ENCODE assay signal across 8 mouse cellular contexts in genomic region chr8:70720739-70721138, GRCm38 (mm10). TPM values are rescaled to one million over a fixed set of nuclear protein-coding genes. Genes with fewer than 3 reads are reported as not detected.
DNase-seq lines count a peak whose midpoint lies in the region; ATAC-seq and TF ChIP-seq lines count a peak whose summit lies in the region.

No protein-coding gene starts in this region.

- H3K27me3 ChIP-seq in testis, adult 2 months (ENCODE audit: control insufficient read depth, insufficient read depth, low read length), result no peaks in the 10 kb centered on the region
- H3K27me3 ChIP-seq in forebrain, postnatal 0 days (ENCODE audit: insufficient read depth, low read length), result 0 out of 2 replicates have a peak, but pooled peaks cover 4% of the 10 kb centered on the region
- no peaks in the 10 kb centered on the region; the same call in 1 of the 2 replicates for H3K27me3 ChIP-seq in liver, embryonic 14.5 days (ENCODE audit: control insufficient read depth, insufficient read depth, low read length)
- H3K27me3 ChIP-seq in neural tube, embryonic 15.5 days (replicated peaks), result peaks cover 2% of the 10 kb centered on the region; the same call in 1 of the 2 replicates

- 7% methylated on average over 3 of the region's 3 CpGs for WGBS in forebrain, postnatal 0 days
- 5% methylated on average over 3 of the region's 3 CpGs for WGBS in liver, embryonic 14.5 days (ENCODE audit: insufficient replicate concordance)
- 6% methylated on average over 3 of the region's 3 CpGs for WGBS in neural tube, embryonic 15.5 days

- DNase-seq in testis, postnatal 14 days (ENCODE audit: low spot score), result no peak
- peak; percentile 85 for DNase-seq in cerebellum, adult 8-10 months
- DNase-seq in forebrain, postnatal 0 days, result peak; percentile 89
- peak; percentile 72 to 91 for DNase-seq in kidney, adult 8-10 months
- DNase-seq in liver, embryonic 14.5 days (ENCODE audit: low read depth in 3 of 3, low spot score in 3 of 3), result peak; percentile 57 to 62 (median 62)
- DNase-seq in thymus, postnatal 10 days (ENCODE audit: low spot score in 2 of 2), result peak; percentile 51 to 79

- H3K9ac ChIP-seq in forebrain, postnatal 0 days, result no peak overlapping the region
- no peak overlapping the region for H3K9ac ChIP-seq in liver, embryonic 14.5 days (replicated peaks)
- no peak overlapping the region for H3K9ac ChIP-seq in neural tube, embryonic 15.5 days (replicated peaks)

- peak; percentile 87; the same call in 1 of the 2 replicates for TF ChIP-seq CTCF in testis, adult 2 months (IDR thresholded peaks at IDR 0.05; ENCODE audit: control insufficient read depth, insufficient read depth, insufficient replicate concordance, low read depth, low read length)
- peak; percentile 97 for TF ChIP-seq CTCF in forebrain, postnatal 0 days (IDR thresholded peaks at IDR 0.05; ENCODE audit: low read depth)
- peak; percentile 97 for TF ChIP-seq CTCF in liver, embryonic 14.5 days (IDR thresholded peaks at IDR 0.05; ENCODE audit: low read depth)

- H3K4me3 ChIP-seq in testis, adult 2 months (ENCODE audit: control insufficient read depth, low read depth, low read length), result no peak overlapping the region
- no peak overlapping the region for H3K4me3 ChIP-seq in forebrain, postnatal 0 days (ENCODE audit: low read depth, low read length)
- H3K4me3 ChIP-seq in liver, embryonic 14.5 days (ENCODE audit: insufficient read depth in 1 of 2, low read depth in 2 of 2, low read length in 2 of 2), result no peak overlapping the region
- H3K4me3 ChIP-seq in neural tube, embryonic 15.5 days (replicated peaks), result no peak overlapping the region

- peak; percentile 79 for ATAC-seq in forebrain, postnatal 0 days
- ATAC-seq in liver, embryonic 14.5 days (ENCODE audit: insufficient read depth), result no peak
- peak; percentile 56; the same call in 1 of the 2 replicates for ATAC-seq in neural tube, embryonic 15.5 days (ENCODE audit: low FRiP score)

- no peak overlapping the region for H3K27ac ChIP-seq in testis, adult 2 months (ENCODE audit: control insufficient read depth, insufficient read depth, low read depth, low read length)
- no peak overlapping the region for H3K27ac ChIP-seq in forebrain, postnatal 0 days (ENCODE audit: low read depth, low read length)
- H3K27ac ChIP-seq in liver, embryonic 14.5 days, result no peak overlapping the region
- no peak overlapping the region for H3K27ac ChIP-seq in neural tube, embryonic 15.5 days (replicated peaks)

- H3K9me3 ChIP-seq in forebrain, postnatal 0 days (ENCODE audit: low read length), result no peaks in the 10 kb centered on the region
- H3K9me3 ChIP-seq in liver, embryonic 14.5 days (ENCODE audit: control insufficient read depth, low read length), result no peaks in the 10 kb centered on the region
- no peaks in the 10 kb centered on the region for H3K9me3 ChIP-seq in neural tube, embryonic 15.5 days (replicated peaks)

- H3K4me1 ChIP-seq in testis, adult 2 months (ENCODE audit: control insufficient read depth, insufficient read depth, low read length), result no peaks in the 10 kb centered on the region; the same call in 1 of the 2 replicates
- H3K4me1 ChIP-seq in forebrain, postnatal 0 days (ENCODE audit: insufficient read depth), result no peaks in the 10 kb centered on the region
- no peaks in the 10 kb centered on the region for H3K4me1 ChIP-seq in liver, embryonic 14.5 days (replicated peaks; ENCODE audit: control insufficient read depth in 2 of 2, insufficient read depth in 2 of 2, low read length in 1 of 2)
- no peaks in the 10 kb centered on the region for H3K4me1 ChIP-seq in neural tube, embryonic 15.5 days

- TF ChIP-seq EP300 in liver, embryonic 14.5 days (IDR thresholded peaks at IDR 0.05; ENCODE audit: low read depth), result no peak

- no peak for TF ChIP-seq POLR2A in testis, adult 2 months (IDR thresholded peaks at IDR 0.05; ENCODE audit: control insufficient read depth, low read depth, low read length)

- H3K4me2 ChIP-seq in forebrain, postnatal 0 days (ENCODE audit: low read depth), result no peak overlapping the region
- H3K4me2 ChIP-seq in liver, embryonic 14.5 days (ENCODE audit: low read depth), result no peak overlapping the region
- H3K4me2 ChIP-seq in neural tube, embryonic 15.5 days, result no peak overlapping the region

- no peaks in the 10 kb centered on the region for H3K36me3 ChIP-seq in testis, adult 2 months (ENCODE audit: control insufficient read depth, insufficient read depth, low read length)
- H3K36me3 ChIP-seq in forebrain, postnatal 0 days (ENCODE audit: insufficient read depth), result no peaks in the 10 kb centered on the region
- no peaks in the 10 kb centered on the region for H3K36me3 ChIP-seq in liver, embryonic 14.5 days (replicated peaks; ENCODE audit: control insufficient read depth, insufficient read depth, low read depth)
- no peaks in the 10 kb centered on the region for H3K36me3 ChIP-seq in neural tube, embryonic 15.5 days

RNA-seq across cellular contexts. Expression of gene Gm3336, which starts 2.4 kb away (rescaled TPM):
- 0.86 and 0.91 TPM in 2 replicates for polyA plus RNA-seq in testis, adult 2 months (2012; rRNA removed)
- total RNA-seq in forebrain, postnatal 0 days (2014; rRNA removed), result not detected in 2 replicates
- polyA plus RNA-seq in forebrain, postnatal 0 days (2015; fragmentation: Nextera tagmentation; extraction: Ambion mirVana), result not detected in 2 replicates
- polyA plus RNA-seq in liver, embryonic 14.5 days (2012; rRNA removed), result 0.04 TPM in 1 of 2 replicates, not detected in the other
- polyA plus RNA-seq in liver, embryonic 14.5 days (2014; fragmentation: Nextera tagmentation; extraction: Ambion mirVana), result 0.11 TPM in 2 replicates
- polyA plus RNA-seq in neural tube, embryonic 15.5 days (2015; fragmentation: Nextera tagmentation; extraction: Ambion mirVana), result not detected in 2 replicates

RNA-seq across cellular contexts. Expression of gene Pde4c, which starts 2.8 kb away (rescaled TPM):
- polyA plus RNA-seq in testis, adult 2 months (2012; rRNA removed), result 1.1 TPM in 2 replicates
- 0.48 and 0.62 TPM in 2 replicates for total RNA-seq in forebrain, postnatal 0 days (2014; rRNA removed)
- 0.10 and 0.23 TPM in 2 replicates for polyA plus RNA-seq in forebrain, postnatal 0 days (2015; fragmentation: Nextera tagmentation; extraction: Ambion mirVana)
- polyA plus RNA-seq in liver, embryonic 14.5 days (2012; rRNA removed), result 1.6 TPM in 2 replicates
- 0.34 and 0.74 TPM in 2 replicates for polyA plus RNA-seq in liver, embryonic 14.5 days (2014; fragmentation: Nextera tagmentation; extraction: Ambion mirVana)
- polyA plus RNA-seq in neural tube, embryonic 15.5 days (2015; fragmentation: Nextera tagmentation; extraction: Ambion mirVana), result 0.17 and 0.40 TPM in 2 replicates

RNA-seq across cellular contexts. Expression of gene Iqcn, which starts 17.5 kb away (rescaled TPM):
- 286 and 302 TPM in 2 replicates for polyA plus RNA-seq in testis, adult 2 months (2012; rRNA removed)
- total RNA-seq in forebrain, postnatal 0 days (2014; rRNA removed), result 0.33 TPM in 1 of 2 replicates, not detected in the other
- 0.03 and 0.08 TPM in 2 replicates for polyA plus RNA-seq in forebrain, postnatal 0 days (2015; fragmentation: Nextera tagmentation; extraction: Ambion mirVana)
- not detected in 2 replicates for polyA plus RNA-seq in liver, embryonic 14.5 days (2012; rRNA removed)
- not detected in 2 replicates for polyA plus RNA-seq in liver, embryonic 14.5 days (2014; fragmentation: Nextera tagmentation; extraction: Ambion mirVana)
- 0.04 and 0.09 TPM in 2 replicates for polyA plus RNA-seq in neural tube, embryonic 15.5 days (2015; fragmentation: Nextera tagmentation; extraction: Ambion mirVana)

RNA-seq across cellular contexts. Expression of gene Jund, which starts 22.0 kb away (rescaled TPM):
- polyA plus RNA-seq in testis, adult 2 months (2012; rRNA removed), result 79.2 and 105 TPM in 2 replicates
- 333 and 392 TPM in 2 replicates for total RNA-seq in forebrain, postnatal 0 days (2014; rRNA removed)
- 108 and 114 TPM in 2 replicates for polyA plus RNA-seq in forebrain, postnatal 0 days (2015; fragmentation: Nextera tagmentation; extraction: Ambion mirVana)
- 28.4 and 29.4 TPM in 2 replicates for polyA plus RNA-seq in liver, embryonic 14.5 days (2012; rRNA removed)
- polyA plus RNA-seq in liver, embryonic 14.5 days (2014; fragmentation: Nextera tagmentation; extraction: Ambion mirVana), result 20.3 and 21.8 TPM in 2 replicates
- polyA plus RNA-seq in neural tube, embryonic 15.5 days (2015; fragmentation: Nextera tagmentation; extraction: Ambion mirVana), result 73.7 and 82.7 TPM in 2 replicates

RNA-seq across cellular contexts. Expression of gene Rab3a, which starts 33.7 kb away (rescaled TPM):
- 7.9 and 8.2 TPM in 2 replicates for polyA plus RNA-seq in testis, adult 2 months (2012; rRNA removed)
- total RNA-seq in forebrain, postnatal 0 days (2014; rRNA removed), result 450 and 499 TPM in 2 replicates
- 632 and 673 TPM in 2 replicates for polyA plus RNA-seq in forebrain, postnatal 0 days (2015; fragmentation: Nextera tagmentation; extraction: Ambion mirVana)
- polyA plus RNA-seq in liver, embryonic 14.5 days (2012; rRNA removed), result 2.7 and 3.2 TPM in 2 replicates
- polyA plus RNA-seq in liver, embryonic 14.5 days (2014; fragmentation: Nextera tagmentation; extraction: Ambion mirVana), result 1.6 and 2.4 TPM in 2 replicates
- polyA plus RNA-seq in neural tube, embryonic 15.5 days (2015; fragmentation: Nextera tagmentation; extraction: Ambion mirVana), result 536 and 627 TPM in 2 replicates

Comparison
In these comparisons a context has a peak if more than half of its experiments do, and no peak if none do; other contexts are left out.
1. RNA of gene Iqcn, which starts 17.5 kb away (polyA plus RNA-seq): 286 to 302 TPM in testis, adult 2 months; 0.03 to 0.08 TPM in forebrain, postnatal 0 days, 0.04 to 0.09 TPM in neural tube, embryonic 15.5 days and not detected in liver, embryonic 14.5 days; every median in the first group is over 100 times any median in the second.
2. Peak in every context shown above with its lines, with median percentiles within 50 percentile points of each other: CTCF ChIP-seq.